Mouse (Mus musculus) heart, postnatal 4 days (tissue): ENCODE measurements around the gene Hist1h2ba. TPM values are rescaled to one million over a fixed set of nuclear protein-coding genes. Genes with fewer than 3 reads are reported as not detected.

Source experiments
- DNase-seq: peaks from one replicate; pipeline ENCODE4 v3.0.0; 2021
- total RNA-seq, 2 experiments: library from RNA; stranded (reverse); gene quantifications; 2 replicates each; pipeline ENCODE4 v1.2.3; 2021

Hist1h2ba gene
- total RNA-seq = not detected

GRCm38 (mm10) chr13:23933421-23934210, at the start of gene Hist1h2ba:
Gene Hist1h2ba, minus strand, starts transcription at chr13:23934156.
- no peak for DNase-seq

- DNase-seq = no peak
Observed at GRCm38 (mm10) chr13:23972271-23972670, 38.3 kb upstream of the Hist1h2ba start.

DNA sequence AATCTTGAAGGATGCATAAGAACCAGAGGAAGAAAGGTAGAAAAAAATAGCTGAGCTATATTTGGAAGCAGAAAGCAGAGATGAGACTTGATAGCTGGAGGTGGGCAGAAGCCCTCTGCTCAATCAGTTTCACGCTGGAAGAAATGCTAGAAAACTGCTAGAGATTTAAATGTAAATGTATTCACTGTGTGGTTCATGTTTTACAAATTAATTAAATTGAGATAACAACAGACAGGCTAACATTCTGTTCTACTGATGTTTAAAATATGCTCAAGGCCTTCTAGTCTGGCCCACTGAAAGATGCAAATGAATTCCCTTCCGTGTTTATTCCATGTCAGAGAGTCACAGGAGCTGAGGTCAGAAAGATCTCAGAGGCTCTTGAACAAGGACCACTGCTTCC, 37.9 kb upstream of the Hist1h2ba start:
- no peak for DNase-seq

DNA sequence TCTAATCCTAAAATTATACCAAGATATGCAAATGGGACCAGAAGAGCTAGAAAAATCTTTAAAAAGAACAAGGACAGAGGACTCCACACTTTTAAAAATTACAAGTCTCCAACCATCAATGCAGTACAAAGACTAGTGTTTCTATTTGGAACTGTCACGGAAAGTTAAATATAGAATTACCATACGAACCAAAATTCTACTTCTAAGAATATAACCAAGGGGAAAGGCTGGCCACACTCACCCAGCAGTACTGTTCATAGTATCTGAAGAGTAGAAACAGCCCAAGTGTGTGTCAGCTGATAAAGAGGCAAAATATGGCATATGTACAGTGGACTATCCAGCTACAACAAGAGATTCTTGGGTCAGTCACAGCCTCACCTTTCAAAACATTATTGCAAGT, 31.0 kb upstream of the Hist1h2ba start:
- no peak for DNase-seq

DNA sequence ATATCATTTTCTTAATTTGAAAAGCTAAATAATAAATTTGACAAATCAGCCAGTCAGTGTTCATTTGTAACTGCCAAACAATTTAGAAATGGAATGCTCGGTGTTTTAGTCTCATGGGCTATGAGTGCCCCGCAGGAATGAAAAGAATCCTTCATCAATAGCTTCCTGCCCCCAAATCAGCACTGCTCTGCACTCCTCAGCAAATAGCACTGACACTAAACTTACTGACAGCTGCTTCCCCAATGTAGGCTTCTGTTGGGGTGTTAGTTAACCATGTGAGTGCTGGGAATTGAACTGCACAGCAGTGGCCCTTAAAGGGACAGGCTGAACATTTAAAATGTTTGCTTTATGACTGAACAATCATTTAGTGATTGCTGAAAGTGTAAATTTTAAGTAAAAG, 25.8 kb upstream of the Hist1h2ba start:
- DNase-seq = no peak

GRCm38 (mm10) chr13:23950928-23951327, 17.0 kb upstream of the Hist1h2ba start:
- DNase-seq = peak; percentile 37

DNA sequence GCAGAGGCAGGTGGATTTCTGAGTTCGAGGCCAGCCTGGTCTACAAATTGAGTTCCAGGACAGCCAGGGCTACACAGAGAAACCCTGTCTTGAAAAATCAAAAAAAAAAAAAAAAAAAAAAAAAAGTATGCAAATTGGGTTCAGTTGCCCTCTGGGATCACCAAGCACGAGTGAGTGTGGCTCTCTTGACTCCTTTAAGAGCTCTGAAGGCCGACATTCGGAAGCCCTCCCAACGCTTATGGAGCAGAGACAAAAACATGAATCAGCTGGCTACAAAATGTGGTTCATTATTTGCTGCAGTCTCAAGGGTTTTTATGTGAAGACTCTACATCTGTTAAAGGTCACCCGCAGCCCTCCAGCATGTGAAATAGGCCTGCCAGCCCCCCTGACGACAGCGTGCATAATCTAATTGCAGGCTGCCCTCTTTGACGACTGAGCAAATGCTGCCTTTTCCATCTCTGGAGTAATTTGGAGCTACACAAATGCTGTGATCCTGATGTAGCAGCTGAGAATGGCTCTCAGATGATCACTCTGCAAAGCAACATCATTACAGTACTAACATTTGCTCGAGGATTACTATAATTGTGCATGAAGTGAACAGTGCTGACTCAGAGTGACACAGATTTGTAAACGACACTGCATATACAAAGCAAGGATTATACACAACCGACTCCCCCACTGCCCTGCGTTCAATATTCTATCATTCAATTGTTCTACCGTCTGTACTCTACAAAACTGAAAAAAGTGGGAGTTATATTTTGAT, 15.7 kb upstream of the Hist1h2ba start:
- DNase-seq = no peak

- no peak for DNase-seq
Observed at GRCm38 (mm10) chr13:23946254-23946653, 12.3 kb upstream of the Hist1h2ba start.

- DNase-seq = no peak
Observed at GRCm38 (mm10) chr13:23942861-23943260, 8.9 kb upstream of the Hist1h2ba start.

- DNase-seq = no peak
Observed at GRCm38 (mm10) chr13:23940291-23940690, 6.3 kb upstream of the Hist1h2ba start.

GRCm38 (mm10) chr13:23938699-23939098, 4.7 kb upstream of the Hist1h2ba start:
- DNase-seq = peak; percentile 59

DNA sequence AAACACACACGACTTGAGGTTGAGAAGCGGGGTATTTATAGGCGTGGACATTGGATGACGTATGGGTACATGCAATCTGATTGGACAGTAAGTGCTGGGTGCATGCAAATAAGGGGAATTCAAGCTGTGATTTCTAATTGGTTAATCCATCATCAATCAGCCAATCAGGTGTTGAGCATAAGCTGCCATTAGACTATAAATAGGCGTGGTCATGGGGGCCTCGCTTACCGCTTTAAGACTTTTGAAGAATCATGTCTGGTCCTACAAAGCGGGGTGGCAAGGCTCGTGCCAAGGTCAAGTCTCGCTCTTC, 210 bp upstream of the Hist1h2ba start, which contains the start of gene Hist1h2aa:
Hist1h2aa (plus strand) TSS at position 252 of the 310 bp plus-strand sequence.
- DNase-seq = no peak

- no peak for DNase-seq
Observed at GRCm38 (mm10) chr13:23930904-23931303, 3.1 kb downstream of the Hist1h2ba start.

- no peak for DNase-seq
Observed at GRCm38 (mm10) chr13:23930461-23930860, 3.5 kb downstream of the Hist1h2ba start.

- no peak for DNase-seq
Observed at GRCm38 (mm10) chr13:23928637-23929036, 5.3 kb downstream of the Hist1h2ba start.

DNA sequence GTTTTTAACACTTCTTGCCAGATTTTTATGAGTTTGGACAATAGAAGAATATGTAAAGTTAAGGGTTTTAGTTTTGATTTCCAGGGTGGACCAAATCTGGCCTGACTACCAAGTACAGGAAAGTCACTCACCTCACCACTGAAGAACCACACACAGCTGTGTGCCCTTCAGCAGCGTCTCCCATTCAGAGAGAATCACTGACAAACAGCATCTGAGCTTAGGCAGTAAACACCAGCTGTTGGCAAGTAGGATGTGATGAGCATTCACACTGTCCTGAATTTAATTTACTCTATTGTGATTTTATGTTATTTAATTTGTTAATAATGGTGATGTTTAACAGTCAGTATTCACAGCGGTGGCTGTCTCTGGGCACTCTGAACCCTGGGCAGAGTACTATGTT, 8.2 kb downstream of the Hist1h2ba start:
- DNase-seq = no peak

DNA sequence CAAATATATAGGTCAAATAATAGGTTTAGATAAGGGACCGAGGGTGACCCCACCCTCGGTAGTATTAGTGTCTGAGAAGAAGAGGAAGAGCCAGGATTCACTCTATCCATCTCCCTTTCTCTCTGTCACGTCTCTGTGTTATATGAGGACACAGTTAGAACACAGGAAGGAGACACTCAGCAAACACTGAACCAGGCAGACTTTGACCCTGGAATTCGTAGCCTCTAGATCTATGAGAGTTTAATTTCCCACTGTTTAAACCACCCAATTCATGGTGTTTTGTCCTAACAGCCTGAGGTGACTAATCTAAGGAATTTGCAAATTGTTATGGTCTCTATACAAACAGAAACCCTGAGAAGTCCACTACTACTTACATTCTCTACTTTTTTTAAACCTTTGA, 16.3 kb downstream of the Hist1h2ba start:
- DNase-seq = no peak

- no peak for DNase-seq
Observed at GRCm38 (mm10) chr13:23916132-23916531, 17.8 kb downstream of the Hist1h2ba start.

DNA sequence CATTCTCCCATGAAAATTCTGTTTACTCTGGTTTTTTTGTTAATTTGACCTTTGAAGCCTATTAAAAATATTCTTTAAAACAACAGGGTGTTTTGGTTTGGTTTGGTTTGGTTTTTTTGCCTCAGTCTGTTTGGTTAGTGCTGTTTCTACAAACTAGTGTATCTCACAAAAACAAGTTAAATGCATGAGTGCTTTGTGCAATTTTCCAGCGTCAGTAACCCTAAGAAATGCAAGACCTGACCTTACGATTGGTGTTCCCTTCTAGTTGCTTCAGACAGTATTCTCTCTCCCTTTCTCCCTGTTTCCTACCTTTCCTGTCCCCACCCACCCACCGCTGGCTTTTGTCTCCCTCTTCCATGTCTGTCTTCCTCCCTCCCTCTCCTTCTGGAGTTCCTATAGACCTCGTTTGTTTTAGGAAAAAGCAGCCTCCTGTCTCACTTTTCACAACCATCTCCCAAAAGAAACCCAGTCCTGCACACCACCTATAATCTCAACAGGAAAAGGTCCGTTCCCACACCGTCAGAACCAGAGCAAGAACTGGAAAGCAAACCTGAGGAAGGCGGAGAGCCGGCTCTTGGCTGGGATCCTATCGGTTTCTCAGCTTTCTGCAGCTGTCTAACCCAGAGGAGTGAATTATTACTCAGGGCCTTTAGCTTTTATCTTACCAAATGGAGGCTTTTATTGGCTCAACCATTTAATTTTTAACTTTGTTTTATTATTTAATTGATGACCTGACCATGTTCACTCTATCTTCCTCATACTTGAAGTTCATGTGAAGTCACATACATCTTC, 19.4 kb downstream of the Hist1h2ba start, which contains the start of gene Slc17a4:
Slc17a4 (minus strand) TSS at position 634 of the 792 bp plus-strand sequence.
- no peak for DNase-seq

DNA sequence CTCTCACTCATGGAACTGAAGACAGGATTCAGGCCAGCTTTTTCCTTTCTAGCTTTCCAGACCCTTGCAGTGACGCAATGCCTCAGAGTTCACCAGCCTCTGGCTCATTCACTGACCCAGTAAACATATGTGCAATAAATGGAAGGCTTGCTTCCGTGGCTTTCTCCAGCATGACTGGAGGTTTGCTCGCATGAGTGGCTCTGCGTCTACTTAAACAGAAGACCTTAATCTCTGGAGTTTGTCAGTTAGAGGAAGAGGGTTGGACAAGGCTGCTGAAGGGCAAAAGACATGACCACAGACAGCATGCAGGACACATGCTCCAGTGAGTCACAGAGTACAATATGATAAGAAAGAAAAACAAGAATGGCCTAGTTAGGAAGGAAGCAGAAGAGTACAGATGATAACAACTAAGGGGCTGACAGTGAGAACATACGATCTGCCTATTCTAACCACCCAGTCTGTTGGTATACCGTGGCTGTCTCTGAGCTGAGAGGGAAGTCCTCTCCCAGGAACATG, 20.1 kb downstream of the Hist1h2ba start:
- DNase-seq = no peak

- DNase-seq = no peak
Observed at GRCm38 (mm10) chr13:23911335-23911734, 22.6 kb downstream of the Hist1h2ba start.

DNA sequence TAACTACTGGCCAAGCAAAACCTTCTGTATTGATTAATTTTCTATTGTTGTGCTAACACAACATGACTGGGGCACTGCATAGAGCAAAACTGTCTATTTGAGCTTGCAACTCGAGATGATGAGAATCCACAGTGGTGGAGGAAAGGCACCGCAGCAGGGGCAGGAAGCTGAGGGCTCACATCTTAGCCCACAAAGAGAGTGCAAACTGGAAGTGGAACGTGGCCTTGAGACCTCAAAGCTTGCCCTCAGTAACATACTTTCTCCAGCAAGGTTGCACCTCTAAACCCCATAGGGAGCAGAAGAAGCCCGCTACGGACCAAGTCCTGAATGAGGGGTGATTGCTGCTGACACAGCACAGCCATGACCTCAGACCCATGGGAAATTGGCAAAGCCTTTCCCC, 23.8 kb downstream of the Hist1h2ba start:
- no peak for DNase-seq

GRCm38 (mm10) chr13:23906906-23907305, 27.1 kb downstream of the Hist1h2ba start:
- no peak for DNase-seq
